Mouse (Mus musculus) gastrocnemius, postnatal 14 days (tissue): ENCODE data around the gene Dync1i1. TPM values are rescaled to one million over a fixed set of nuclear protein-coding genes. Genes with fewer than 3 reads are reported as not detected.

Experiments
- DNase-seq: peaks from one replicate; pipeline ENCODE4 v3.0.0; 2021; ENCODE audit warnings: mixed read lengths
- intact Hi-C: fragments of 180-260 bp; cut with DNase I; formaldehyde crosslinking; loops from one replicate; pipeline ENCODE4 v1.15.1; 2025; ENCODE audit warnings: low total_unique reads
- total RNA-seq, 2 experiments: library from RNA; stranded (reverse); gene quantifications; 2 replicates each; pipeline ENCODE4 v1.2.3; 2021

The Dync1i1 gene
- total RNA-seq, 2 experiments from 2014 or later, result 0.60 to 0.72 TPM

DNA sequence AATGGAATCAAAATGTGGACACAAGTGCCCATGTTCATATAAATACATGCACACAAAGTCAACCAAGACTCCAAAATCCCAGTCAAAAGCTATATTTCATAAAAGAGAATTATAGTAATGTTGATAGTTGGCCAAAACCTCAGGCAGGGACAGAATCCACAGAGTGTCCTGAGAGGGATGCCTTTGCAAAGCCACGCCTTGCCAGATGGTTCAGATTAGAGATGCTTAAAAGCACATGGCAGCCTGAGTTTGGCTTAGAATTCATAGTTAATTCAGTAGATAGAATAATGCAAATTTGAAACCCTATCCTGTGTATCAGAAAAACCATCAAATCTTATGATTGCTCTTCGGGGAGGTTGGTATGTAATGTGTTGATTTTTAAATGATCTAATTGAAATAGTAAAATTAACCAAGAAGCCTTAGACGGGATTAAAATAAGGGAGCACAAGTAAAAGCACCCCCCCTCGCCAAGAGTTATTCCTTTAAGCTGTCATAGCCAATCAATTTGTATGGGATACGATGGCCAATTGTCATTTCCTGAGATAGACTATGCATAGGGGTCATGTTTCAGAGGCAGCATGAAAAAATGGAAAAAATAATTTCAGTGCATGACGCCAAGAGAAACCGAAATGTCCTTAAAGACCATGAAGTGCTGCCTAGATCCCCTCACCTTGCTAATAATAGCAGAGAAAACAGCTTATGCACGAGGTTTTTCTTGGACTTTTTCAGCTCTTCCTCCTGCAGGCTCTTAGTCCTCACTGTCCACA, 210.3 kb downstream of the Dync1i1 start:
- DNase-seq, result no peak
- intact Hi-C loops, result no loop called here

DNA sequence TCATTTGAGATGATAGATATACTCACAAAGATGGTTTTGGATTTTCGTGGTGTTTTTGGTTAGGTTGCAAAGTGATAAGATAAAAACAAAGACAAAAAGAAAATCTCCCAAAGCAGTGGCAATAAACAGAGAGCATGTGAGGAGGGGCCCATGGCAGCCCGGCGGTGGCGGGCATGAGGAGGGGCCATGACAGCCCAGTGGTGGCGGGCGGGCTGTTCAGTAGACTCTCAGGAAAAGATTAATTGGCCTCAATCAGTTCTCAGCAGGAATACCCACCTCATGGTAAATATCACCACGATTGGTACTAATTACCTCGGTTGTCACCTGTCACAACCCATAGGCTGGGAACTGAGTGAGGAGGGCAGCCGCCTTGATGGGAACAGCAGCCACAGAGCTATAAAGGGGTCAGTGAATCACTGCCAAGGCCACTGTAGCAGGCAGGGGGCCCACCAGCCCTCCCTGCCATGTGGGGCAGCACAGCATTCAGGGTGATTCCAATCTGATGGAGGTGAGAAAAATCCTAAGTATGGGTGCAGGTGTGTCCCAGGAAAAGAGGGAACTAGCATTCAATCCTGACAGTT, 224.5 kb downstream of the Dync1i1 start:
- intact Hi-C loops, result no loop called here
- DNase-seq, result no peak

DNA sequence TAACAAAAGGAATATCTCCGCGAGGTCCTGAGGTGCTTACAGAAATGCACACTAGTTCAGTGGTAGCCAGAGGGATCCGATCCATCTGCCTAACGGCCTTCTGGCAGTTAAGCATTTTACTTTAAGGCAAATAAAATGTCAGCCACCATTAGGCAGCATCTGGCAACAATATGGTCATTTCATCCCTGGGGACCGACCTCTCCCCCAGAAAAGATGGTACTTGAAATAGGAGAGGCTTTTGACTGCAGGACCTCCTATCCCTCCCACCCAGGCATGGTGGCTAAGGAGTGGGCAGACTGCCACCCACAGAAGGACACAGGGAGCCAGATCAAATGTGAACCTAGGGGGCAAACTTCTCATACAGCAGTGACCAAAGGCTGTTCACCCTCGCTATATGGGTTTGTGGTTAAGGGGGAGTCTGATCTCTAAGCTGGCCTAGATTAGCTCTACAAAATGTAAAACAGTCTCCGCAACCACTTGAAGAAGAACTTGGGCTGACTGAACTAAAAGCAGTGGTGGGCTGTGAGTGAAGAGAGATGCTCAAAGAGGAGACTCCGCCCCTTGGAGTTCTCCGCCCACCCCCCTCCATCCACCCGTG, 231.0 kb downstream of the Dync1i1 start:
- DNase-seq, result no peak
- intact Hi-C loops, result no loop called here

DNA sequence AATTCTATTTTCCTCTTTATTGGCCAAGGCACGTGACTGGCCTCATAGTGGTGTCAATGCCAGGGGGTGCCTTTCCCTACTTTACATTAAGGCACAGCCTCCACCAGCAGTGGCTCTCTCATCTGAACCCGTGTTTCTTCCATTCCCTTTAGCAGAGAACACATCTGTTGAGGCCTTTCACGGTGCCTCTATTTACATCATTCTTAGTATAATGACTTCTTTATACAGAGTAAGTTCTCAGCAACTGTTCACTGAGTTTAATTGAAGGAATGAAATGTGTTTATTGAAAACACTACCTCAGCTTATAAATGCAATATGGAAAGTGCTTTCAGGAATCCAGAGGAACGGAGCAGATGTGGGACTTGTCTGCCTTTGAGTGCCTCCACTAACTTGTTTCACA, 235.3 kb downstream of the Dync1i1 start:
- intact Hi-C loops, result no loop called here

DNA sequence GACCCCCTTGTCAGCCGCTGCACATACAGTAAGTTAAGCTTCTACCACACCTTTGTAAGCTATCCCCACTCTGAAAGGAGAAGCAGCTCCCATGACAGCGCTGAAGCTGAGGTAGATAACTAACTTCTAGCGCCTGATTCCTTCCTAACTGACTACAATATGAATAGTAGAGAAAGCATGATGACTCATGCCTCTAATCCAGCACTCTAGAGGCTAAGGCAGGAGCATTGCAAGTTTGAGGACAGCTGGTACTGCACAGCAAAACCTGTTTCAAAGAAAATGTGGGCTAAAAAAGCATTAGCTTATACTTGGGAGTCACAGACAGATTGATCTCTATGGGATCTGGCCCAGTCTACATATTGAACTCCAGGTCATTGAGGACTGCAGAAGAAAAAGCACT, 236.5 kb downstream of the Dync1i1 start:
- no peak for DNase-seq
- intact Hi-C loops, result no loop called here

More for the DNA sequence above, 235.3 kb downstream of the Dync1i1 start:
- DNase-seq, result no peak

DNA sequence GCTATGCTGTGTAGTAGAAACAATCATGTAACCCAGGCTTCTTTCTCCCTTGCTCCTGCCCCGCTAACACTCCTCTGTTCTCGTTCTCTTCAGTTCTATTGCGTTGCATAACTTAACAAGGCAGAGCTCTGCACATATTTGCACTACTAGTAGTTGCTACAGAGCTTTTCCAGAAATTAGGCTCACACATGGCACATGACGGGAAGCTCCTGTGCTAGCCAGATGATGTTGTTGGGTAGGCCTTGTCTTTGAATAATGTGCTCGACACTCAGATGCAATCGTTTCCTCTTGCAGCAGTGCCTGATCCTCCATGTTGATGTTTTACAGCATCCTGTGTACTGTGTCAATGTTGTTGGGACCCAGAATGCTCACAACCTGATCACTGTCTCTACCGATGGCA, 240.9 kb downstream of the Dync1i1 start:
- intact Hi-C loops, result no loop called here
- no peak for DNase-seq

DNA sequence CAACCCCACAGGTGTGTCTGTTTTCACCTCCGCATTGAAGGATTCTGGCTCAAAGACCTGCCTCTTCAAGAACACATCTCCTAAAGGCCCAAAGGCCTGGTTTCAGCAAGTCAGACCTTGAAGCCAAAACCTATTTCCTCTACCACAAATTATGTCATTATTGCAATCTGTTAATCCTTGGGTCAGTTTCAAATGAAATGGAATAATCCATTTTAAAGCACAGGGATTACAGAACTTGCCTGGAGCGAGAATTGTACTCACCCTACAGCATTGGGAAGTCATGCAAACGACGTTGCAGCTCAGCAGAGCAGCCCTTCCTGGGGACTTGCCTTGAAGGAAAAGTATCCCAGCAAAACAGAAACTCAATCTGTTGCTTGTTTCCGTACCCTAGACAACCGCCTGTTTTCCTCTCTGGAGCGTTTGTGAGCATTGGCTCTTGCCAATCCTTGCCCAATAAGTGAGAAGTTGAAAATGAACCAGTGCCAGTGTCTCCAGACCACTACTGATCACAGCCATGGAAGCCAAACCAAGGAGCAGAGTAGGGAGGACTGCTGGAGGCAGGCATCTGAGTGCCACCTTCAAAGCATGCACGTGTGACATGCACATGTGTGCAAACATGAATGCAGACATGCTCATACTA, 241.5 kb downstream of the Dync1i1 start:
- no peak for DNase-seq
- intact Hi-C loops, result no loop called here

DNA sequence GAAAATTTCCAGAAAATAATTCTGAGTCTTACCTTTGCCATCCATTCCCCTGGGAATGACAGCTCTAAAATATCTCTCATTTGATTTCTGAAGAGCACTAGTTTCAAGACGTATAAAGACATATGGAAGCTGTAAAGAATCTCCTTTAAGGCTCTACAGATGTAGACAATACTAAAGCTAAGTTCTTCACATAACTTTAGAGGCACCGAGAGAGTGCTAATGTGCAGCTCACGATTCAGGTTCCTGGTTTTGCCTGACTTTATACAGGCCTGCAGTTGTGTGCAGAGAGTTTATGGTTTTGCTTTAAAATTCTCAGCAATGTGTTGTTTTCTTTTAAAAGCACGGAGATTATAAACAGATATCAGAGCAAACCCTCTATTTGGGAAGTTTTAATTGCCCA, 242.1 kb downstream of the Dync1i1 start:
- intact Hi-C loops, result no loop called here
- DNase-seq, result no peak

DNA sequence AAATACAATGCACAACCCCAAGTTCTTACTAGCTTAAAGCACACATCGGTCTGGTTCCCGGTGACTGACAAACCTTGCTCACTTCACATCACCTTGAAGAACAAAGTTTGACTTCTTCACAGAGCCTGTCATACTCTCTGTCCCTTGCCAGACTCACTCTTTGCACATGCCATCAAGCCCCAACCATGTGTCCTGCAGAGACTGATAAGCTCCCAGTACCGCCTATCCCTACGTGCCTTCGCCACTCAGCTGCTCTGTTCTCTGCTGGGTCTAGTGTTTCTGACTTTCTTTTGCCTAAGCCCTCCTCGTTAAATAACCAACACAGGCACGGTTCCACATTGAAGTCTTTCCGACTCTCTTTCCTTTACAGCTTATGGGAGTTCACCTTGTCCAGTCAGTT, 244.2 kb downstream of the Dync1i1 start:
- DNase-seq, result no peak
- intact Hi-C loops, result no loop called here

DNA sequence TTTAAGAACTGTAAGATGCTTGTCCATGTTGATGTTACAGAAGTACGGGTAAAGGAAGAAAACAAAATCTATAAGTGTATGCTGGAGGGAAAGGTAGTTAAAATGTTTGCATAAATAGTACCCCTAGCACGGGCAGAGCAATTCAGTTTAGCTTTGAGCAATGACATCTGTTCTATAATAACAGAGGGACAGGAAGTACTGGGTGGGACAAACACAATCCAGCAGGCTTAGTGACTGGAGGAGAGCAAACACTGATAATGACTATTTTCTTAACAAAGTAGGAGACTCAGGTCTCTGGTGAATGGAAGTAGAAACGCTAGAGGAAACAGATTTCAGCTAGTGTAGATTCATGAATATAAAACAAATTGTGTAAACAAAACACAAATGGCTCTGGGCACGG, 250.8 kb downstream of the Dync1i1 start:
- DNase-seq, result no peak
- intact Hi-C loops, result no loop called here

DNA sequence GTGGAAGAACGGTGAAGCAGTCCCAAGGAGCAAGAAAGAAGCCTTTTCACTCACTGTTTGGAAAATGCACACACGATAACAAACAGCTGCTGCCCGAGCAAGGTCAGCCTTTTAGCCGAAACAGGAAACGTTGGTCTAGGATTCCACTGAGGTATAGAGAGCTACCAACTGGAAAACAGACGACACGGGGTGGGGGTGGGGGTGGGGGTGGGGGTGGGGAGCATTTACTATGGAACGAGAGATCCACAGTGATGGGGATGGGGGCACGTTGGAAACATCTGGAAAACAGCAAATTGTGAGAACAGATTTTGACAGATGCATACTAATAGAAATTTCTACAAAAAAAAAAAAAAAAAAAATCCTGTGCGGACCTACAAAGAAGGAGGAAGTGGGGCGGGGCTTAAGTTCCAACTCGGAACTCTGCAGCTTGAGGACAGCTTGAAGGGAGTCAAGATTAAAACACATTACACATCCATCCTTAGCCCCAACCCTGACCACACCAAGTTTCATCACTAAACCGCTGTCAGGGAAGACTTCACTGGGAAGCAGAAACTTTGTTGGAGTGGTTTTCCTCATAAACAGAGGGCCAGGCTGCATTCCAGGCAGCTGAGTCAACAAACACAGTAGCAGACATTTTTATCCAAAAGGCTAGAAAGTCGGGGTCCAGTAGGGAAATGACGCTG, 251.9 kb downstream of the Dync1i1 start:
- peak; percentile 23 for DNase-seq
- intact Hi-C loops, result no loop called here

DNA sequence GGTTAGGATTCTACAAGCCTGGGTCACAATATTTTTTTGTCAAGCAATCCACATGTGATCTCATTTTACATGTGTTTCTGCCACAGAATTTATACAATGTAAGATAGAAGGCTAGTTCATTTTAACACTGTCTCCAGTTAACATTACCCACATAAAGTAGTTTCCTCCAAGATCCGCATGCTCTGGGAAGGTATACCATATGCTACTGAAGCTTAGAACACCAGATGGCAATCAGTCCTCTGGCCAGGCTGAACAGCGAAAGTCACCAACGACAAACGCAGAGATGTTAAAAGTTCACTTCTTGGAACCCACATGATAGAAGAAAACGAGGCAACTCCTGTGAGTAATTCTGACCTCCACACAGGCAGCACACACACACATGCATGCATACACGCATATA, 265.8 kb downstream of the Dync1i1 start:
- intact Hi-C loops, result no loop called here
- DNase-seq, result no peak

DNA sequence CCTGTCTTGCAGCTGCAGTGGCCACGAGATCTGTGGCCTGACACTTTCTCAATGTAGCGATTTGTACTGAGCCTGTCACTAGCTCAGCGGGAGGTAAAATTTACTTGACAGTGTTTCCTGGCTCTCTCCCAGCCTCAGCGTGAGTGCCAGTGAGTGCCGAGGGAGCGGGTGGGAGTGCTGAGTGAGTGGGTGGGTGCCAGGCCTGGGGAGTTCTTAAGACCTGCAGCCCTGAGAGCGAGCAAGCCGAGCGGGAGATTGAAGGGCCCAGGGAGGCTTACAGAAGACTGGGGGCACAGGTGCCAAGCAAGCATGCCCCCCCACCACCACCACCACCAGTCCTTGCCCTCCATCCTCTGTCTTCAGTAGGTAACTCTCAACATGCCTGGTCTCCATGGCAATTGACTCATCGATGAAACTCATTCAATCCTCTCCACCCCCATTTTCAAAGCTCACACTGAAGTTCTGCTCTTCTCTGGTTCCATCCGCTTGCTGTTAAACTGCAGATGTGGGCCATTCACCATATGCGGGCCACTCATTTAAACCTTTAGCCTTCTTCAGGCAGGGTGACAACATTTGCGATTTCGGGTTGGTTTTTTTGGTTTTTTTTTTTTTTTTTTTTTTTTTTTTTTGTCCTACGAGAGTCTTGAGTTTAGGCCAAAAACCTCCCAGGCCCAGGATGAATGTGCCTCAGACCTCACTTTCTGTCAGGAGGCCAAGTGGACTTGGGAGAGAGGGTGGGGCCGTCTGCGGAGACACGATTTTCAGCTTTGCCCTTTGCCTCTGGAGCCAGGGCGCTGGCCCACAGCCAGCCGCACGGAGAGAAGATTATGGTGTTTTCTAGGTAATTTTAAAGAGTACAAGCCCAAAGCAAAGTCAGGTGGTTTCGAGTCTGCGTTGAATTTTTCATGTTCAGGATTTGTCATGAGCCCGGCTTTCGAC, 266.6 kb downstream of the Dync1i1 start:
- intact Hi-C loops, result no loop called here
- DNase-seq, result peak; percentile 27

DNA sequence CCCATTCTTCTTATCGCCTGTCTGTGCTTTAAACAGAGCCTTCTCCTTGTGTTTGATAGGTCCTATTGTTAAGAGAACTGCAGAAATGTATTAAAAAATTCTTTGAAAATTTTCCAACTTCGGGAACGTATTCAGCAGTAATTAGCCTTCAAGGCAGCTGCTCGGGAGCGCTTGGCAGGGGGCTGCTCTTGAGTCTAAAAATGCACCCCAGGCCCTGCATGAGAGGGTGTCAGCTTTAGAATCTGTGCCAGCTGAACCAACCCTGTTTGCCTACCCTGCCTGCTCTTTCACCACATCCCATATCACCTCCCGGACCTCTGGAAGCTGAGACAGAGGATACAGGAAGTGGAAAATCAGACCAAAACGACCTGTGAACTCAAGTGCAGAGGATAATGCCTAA, 267.6 kb downstream of the Dync1i1 start:
- DNase-seq, result no peak
- intact Hi-C loops, result no loop called here

DNA sequence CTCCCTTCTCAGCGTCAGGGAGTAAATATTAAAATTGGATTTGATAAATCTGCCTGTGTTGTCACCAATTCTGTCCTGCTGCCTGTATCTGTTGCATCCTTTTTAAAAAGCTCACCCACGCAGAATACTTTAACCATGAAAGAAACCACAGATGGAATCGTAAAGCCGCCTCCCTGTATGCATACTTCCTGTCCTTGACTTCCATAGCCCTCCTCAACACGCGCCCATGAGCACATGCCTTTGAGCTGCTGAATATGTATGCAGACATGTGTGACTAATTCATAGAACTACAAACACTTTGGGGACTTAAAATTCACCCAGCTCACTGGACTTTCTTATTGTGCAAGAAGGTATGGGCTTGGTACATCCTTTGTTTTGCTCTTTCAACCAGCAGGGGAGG, 272.1 kb downstream of the Dync1i1 start:
- intact Hi-C loops, result no loop called here
- no peak for DNase-seq

DNA sequence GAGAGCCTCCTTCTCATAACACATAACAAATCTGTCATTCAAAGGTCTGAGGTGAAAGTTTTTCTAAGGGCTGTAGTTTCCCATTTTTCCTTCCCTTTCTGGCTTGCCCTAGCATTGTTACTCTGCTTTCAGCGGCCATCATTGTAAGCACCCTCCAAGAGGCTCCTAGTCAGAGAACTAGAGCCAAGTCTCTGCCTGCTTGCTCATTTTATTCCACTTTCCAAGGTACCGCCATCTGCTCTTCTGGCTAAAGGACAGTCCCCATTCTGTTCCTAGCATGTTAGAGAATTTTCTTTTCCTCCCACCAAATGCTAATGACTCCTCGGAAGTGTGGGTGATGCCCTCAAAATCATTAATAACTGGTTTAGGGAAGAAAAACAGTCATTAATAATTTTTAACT, 276.6 kb downstream of the Dync1i1 start:
- no peak for DNase-seq
- intact Hi-C loops, result loop anchor here (10.0 kb wide), 1 partner anchor 883 kb away; the partner anchor contains the start of gene Dlx5

DNA sequence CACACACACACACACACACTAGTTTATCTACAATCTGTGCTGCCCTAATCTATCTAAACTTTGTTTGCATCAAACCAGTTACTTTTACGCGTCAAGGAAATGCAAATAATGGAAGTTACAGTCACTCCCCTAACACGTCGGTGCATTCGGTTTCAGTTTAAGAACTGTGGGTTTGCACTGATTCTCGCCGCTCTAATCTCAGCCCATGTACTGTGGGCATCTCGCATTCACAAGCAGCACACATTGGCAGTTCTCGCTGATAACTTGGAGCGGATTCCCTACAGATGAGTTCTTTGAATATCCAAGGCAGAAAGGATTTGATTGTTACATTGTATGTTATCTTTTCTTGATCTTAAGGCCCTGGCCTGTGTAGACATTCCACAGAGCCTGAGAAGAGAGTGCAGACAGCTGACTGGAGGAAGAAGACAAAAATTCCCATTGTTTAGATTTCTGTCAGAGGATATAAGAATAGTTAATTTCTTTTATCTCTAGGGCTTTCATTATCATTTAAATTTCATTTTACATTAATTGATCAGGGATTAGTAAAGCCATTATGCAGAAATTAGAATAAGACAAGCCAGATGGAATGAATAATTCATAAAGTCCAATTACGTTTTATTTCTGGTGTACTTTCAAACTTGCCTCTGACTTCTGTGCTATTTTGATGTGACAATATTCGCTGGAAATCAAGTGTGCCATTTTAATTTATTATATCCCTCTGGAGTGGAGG, 279.5 kb downstream of the Dync1i1 start:
- intact Hi-C loops, result loop anchor here (10.0 kb wide), 1 partner anchor 880 kb away; the partner anchor contains the start of gene Dlx5
- DNase-seq, result no peak

DNA sequence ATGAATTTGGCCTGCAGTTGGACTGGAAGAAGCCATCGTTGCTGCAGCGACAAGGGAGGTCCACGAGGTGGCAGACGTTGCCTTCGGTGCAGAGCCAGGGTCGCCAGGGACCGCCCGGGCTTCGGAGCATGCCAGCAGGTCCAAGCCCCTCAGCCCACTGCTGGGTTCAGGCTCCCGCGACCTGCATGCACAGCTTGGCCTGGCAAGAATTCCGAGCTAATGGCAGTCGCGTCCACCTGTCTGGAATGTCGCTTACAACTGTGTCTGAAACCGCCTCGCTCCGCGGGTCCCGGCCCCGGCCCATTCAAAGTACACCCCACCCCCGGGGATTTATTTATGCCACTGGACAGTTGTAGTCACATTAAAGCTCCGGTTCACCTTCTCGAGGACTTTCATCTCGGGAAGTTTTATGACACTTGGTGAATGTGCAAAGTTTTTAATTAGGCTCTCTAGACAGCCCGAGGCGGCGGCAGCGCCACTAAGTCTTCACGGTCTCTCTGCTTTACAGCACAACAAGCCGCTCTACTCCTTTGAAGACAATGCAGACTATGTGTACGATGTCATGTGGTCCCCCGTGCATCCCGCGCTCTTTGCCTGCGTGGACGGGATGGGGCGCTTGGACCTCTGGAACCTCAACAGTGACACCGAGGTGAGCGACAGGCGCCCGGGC, 280.5 kb downstream of the Dync1i1 start:
- intact Hi-C loops, result loop anchor here (10.0 kb wide), 1 partner anchor 879 kb away; the partner anchor contains the start of gene Dlx5
- DNase-seq, result peak; percentile 69
